15 mouse cellular contexts compared by ENCODE assay signal in genomic region chr2:24386964-24387320, GRCm38 (mm10). TPM values are rescaled to one million over a fixed set of nuclear protein-coding genes. Genes with fewer than 3 reads are reported as not detected.
DNase-seq lines count a peak whose midpoint lies in the region; ATAC-seq and TF ChIP-seq lines count a peak whose summit lies in the region.
"Had no signal": no experiment of that assay in that cellular context is flagged by ENCODE, and none has a peak within 500 bp of the region (broad histone marks: within the 10 kb centered on the region; RNA-seq: fewer than 3 reads in every experiment).

No protein-coding gene starts in this region.

- no peak overlapping the region for H3K27ac ChIP-seq in heart, postnatal 0 days (ENCODE audit: low read depth)
- H3K27ac ChIP-seq in brown adipose tissue, adult 24 weeks (replicated peaks; ENCODE audit: low read depth, low read length): peak overlapping the region; percentile 18; the same call in 1 of the 2 replicates
- H3K27ac ChIP-seq in macrophage: peak overlapping the region; percentile 92

- H3K9ac ChIP-seq in heart, postnatal 0 days (replicated peaks; ENCODE audit: low read depth, low read length): no peak overlapping the region

- H3K36me3 ChIP-seq in heart, postnatal 0 days (replicated peaks; ENCODE audit: control insufficient read depth, insufficient read depth, low read length): no peaks in the 10 kb centered on the region
- peaks cover 5% of the 10 kb centered on the region; the same call in 1 of the 2 replicates for H3K36me3 ChIP-seq in macrophage (ENCODE audit: inconsistent target)
- H3K36me3 ChIP-seq: G1E had no signal

- no peaks in the 10 kb centered on the region for H3K9me3 ChIP-seq in heart, postnatal 0 days (replicated peaks; ENCODE audit: control insufficient read depth, low read length)
- H3K9me3 ChIP-seq: G1E had no signal

- peaks cover 66% of the 10 kb centered on the region for H3K79me2 ChIP-seq in macrophage (ENCODE audit: inconsistent target)

- no peaks in the 10 kb centered on the region for H3K4me1 ChIP-seq in heart, postnatal 0 days (ENCODE audit: control insufficient read depth, insufficient read depth)
- no peaks in the 10 kb centered on the region for H3K4me1 ChIP-seq in brown adipose tissue, adult 24 weeks (ENCODE audit: control insufficient read depth, insufficient read depth, insufficient read length, low read length)

- 82% methylated on average over 2 of the region's 2 CpGs for WGBS in heart, postnatal 0 days
- WGBS in macrophage (ENCODE audit: missing documents): 0% methylated on average over 2 of the region's 2 CpGs

- no peak for ATAC-seq in heart, postnatal 0 days (ENCODE audit: insufficient read depth, low read depth)
- ATAC-seq in megakaryocyte progenitor cell, adult 5-6 weeks (replicated peaks; ENCODE audit: poor library complexity): no peak

- TF ChIP-seq CTCF in heart, postnatal 0 days (IDR thresholded peaks at IDR 0.05; ENCODE audit: low read depth): no peak

- DNase-seq in heart, postnatal 0 days (ENCODE audit: low spot score): no peak
- DNase-seq in heart, adult 8-10 months (ENCODE audit: low spot score): no peak
- peak; percentile 48 to 50 for DNase-seq in B cell, adult 2 months
- no peak for DNase-seq in urinary bladder, postnatal 14 days (ENCODE audit: low spot score)
- DNase-seq in testis, postnatal 14 days (ENCODE audit: low spot score): no peak
- DNase-seq: heart, postnatal 4 days; kidney, adult 18-20 months had no signal

- peak overlapping the region; percentile 25; the same call in 1 of the 2 replicates for H3K4me2 ChIP-seq in heart, postnatal 0 days (ENCODE audit: low read depth, low read length)

- TF ChIP-seq EP300 in heart, postnatal 0 days (IDR thresholded peaks at IDR 0.05; ENCODE audit: low read depth): no peak

- no peaks in the 10 kb centered on the region for H3K27me3 ChIP-seq in heart, postnatal 0 days (ENCODE audit: control insufficient read depth, insufficient read depth, low read length)

- peak overlapping the region; percentile 22; the same call in 1 of the 2 replicates for H3K4me3 ChIP-seq in heart, postnatal 0 days (ENCODE audit: low read depth, low read length)
- peak overlapping the region; percentile 44 for H3K4me3 ChIP-seq in brown adipose tissue, adult 24 weeks (ENCODE audit: insufficient read depth, low read depth, low read length)
- H3K4me3 ChIP-seq in macrophage (ENCODE audit: inconsistent target): peak overlapping the region; percentile 90

RNA-seq across cellular contexts. Expression of gene Psd4, which starts 19.6 kb away (rescaled TPM):
- total RNA-seq in heart, postnatal 0 days (2014; rRNA removed; ENCODE audit: low replicate concordance): 0.99 and 1.2 TPM in 2 replicates
- 0.68 and 0.77 TPM in 2 replicates for polyA plus RNA-seq in heart, postnatal 0 days (2015; fragmentation: Nextera tagmentation; extraction: Ambion mirVana)
- total RNA-seq in heart, adult 8-10 months (2022): under 1 TPM; 0.57 to 0.78 (median 0.63) TPM
- polyA plus RNA-seq in brown adipose tissue, adult 24 weeks (2012; ENCODE audit: insufficient read depth, insufficient read length, missing spikeins): 0.54 and 1.2 TPM in 2 replicates
- 100 to 1,000 TPM in 16 of 26 experiments, 10 to 100 TPM in 10; 40.5 to 257 (median 105) TPM for total RNA-seq in macrophage (2018; cell fraction: chromatin; rRNA removed)
- 10 to 100 TPM; 28.6 to 69.4 (median 43.0) TPM for total RNA-seq in macrophage (2018; cell fraction: cytosol; rRNA removed)
- total RNA-seq in macrophage (2018; cell fraction: nucleus; rRNA removed): 100 to 1,000 TPM in 4 of 26 experiments, 10 to 100 TPM in 22; 42.6 to 255 (median 84.4) TPM
- polyA plus RNA-seq in macrophage (2018): 26.6 to 56.4 TPM (median 37.3 TPM) in 3 replicates
- total RNA-seq in megakaryocyte progenitor cell, adult 5-6 weeks (2015): 43.0 and 43.9 TPM in 2 replicates
- total RNA-seq in megakaryocyte progenitor cell, adult 5-6 weeks (2017): 74.4 and 81.0 TPM in 2 replicates

RNA-seq across cellular contexts. Expression of gene Il1rn, which starts 50.3 kb away (rescaled TPM):
- 0.08 and 0.46 TPM in 2 replicates for total RNA-seq in heart, postnatal 0 days (2014; rRNA removed; ENCODE audit: low replicate concordance)
- 0.19 and 0.51 TPM in 2 replicates for polyA plus RNA-seq in heart, postnatal 0 days (2015; fragmentation: Nextera tagmentation; extraction: Ambion mirVana)
- total RNA-seq in heart, adult 8-10 months (2022): under 1 TPM in 1 of 4 experiments, not detected in 3; 0.23 TPM
- polyA plus RNA-seq in brown adipose tissue, adult 24 weeks (2012; ENCODE audit: insufficient read depth, insufficient read length, missing spikeins): 1.1 and 2.0 TPM in 2 replicates
- total RNA-seq in macrophage (2018; cell fraction: chromatin; rRNA removed): 100 to 1,000 TPM in 9 of 26 experiments, 10 to 100 TPM in 14, 1 to 10 TPM in 3; 5.6 to 659 (median 57.4) TPM
- total RNA-seq in macrophage (2018; cell fraction: cytosol; rRNA removed): 100 to 1,000 TPM in 19 of 26 experiments, 10 to 100 TPM in 7; 51.6 to 924 (median 156) TPM
- total RNA-seq in macrophage (2018; cell fraction: nucleus; rRNA removed): 1,000 to 10,000 TPM in 1 of 26 experiments, 100 to 1,000 TPM in 16, 10 to 100 TPM in 9; 32.4 to 1,355 (median 151) TPM
- 61.2 to 130 TPM (median 113 TPM) in 3 replicates for polyA plus RNA-seq in macrophage (2018)
- 3.2 and 3.9 TPM in 2 replicates for total RNA-seq in megakaryocyte progenitor cell, adult 5-6 weeks (2015)
- total RNA-seq in megakaryocyte progenitor cell, adult 5-6 weeks (2017): 1.0 and 1.2 TPM in 2 replicates
- total RNA-seq: gastrocnemius, adult 18-20 months; layer of hippocampus, adult 18-20 months; left cerebral cortex, postnatal 36 days had no signal
- polyA plus RNA-seq: G1E; neural tube, embryonic 11.5 days had no signal

Comparison
In these comparisons a context has a peak if more than half of its experiments do, and no peak if none do; other contexts are left out.
1. DNase-seq: peak in B cell, adult 2 months (2 of 2); none in heart, postnatal 0 days (single experiment), heart, adult 8-10 months (single experiment), urinary bladder, postnatal 14 days (single experiment) and testis, postnatal 14 days (single experiment).
2. H3K4me3 ChIP-seq: peak in every context shown above with its lines; median percentile 90 in macrophage; 44 in brown adipose tissue, adult 24 weeks; 22 in heart, postnatal 0 days.
3. RNA of gene Psd4, which starts 19.6 kb away (total RNA-seq): 43.0 to 81.0 TPM in megakaryocyte progenitor cell, adult 5-6 weeks; 0.99 to 1.2 TPM in heart, postnatal 0 days and 0.57 to 0.78 TPM in heart, adult 8-10 months; every median in the first group is over 10 times any median in the second.